Mouse (Mus musculus): Measurements from ENCODE around the gene Pappa. TPM values are rescaled to one million over a fixed set of nuclear protein-coding genes. Genes with fewer than 3 reads are reported as not detected.

The Pappa gene
- total RNA-seq, 4 experiments from 2014 or later = 0.30 to 0.56 (median 0.37) TPM

DNA sequence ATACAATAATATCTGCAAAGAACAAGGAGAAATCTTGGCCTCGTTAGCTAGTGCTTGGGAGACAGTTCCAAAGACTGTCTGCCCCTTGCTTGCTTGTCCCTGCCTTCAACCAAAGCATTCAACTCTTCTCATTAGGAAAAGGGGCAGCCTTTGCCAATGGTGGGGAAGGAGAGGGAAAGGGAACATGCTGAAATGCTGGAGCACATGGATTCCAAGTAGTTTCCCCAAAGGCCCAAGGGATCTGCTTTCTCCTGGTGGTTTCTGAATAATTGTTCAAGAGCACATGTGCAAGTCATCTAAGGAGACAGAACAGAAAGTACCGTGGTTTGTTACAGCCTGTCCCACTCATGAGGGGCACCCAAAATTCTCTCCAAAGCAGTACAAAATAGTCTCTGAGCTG, 146.0 kb downstream of the Pappa start:
- no peak for DNase-seq (ENCODE audit: low spot score in 2 of 2)

DNA sequence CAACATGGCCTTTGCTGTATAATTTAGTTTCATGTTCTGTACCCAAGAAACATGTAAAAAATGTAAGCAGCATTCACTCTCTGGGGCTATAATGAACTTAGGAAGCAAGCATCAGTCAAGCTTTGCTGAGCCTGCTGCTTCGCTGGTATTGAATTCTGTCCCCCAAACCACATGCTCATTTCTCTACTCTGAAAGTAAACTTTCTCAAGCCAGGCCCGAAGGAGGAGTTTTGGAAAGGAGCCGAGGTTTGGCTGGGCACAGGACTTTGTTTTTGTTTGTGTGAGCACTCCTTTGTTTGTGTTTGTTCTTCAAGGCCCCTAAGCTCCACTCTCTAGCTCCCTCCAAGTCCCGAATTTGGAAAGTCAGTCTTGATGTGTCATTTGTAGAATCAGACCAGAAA, 148.3 kb downstream of the Pappa start:
- DNase-seq (ENCODE audit: low spot score in 2 of 2) = no peak

DNA sequence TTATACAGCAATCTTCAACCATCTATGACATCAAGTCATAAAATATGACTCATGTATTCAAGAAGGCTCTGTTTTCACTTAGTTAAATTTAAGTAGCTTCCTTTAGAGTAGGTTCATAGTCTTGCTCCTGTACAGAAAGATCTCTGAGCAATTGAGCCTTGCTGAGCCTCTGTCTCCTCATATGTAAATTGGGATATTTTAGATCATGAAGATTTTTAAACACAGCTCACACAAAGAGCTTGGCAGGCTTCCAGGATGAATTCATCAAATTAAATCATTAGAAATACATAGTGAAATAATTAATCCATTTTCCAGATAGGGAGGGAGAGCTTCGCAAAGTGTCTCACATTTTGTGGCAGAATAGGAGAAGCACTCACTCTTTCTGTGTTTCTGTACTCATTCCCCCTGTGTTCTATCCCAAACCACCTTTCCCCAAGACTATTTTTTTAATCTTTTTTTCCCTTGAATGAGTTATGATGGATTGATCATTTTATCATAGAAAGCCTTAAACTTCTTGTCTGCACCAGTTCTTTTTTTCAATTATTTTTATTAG, 149.4 kb downstream of the Pappa start:
- no peak for DNase-seq (ENCODE audit: low spot score in 2 of 2)

DNA sequence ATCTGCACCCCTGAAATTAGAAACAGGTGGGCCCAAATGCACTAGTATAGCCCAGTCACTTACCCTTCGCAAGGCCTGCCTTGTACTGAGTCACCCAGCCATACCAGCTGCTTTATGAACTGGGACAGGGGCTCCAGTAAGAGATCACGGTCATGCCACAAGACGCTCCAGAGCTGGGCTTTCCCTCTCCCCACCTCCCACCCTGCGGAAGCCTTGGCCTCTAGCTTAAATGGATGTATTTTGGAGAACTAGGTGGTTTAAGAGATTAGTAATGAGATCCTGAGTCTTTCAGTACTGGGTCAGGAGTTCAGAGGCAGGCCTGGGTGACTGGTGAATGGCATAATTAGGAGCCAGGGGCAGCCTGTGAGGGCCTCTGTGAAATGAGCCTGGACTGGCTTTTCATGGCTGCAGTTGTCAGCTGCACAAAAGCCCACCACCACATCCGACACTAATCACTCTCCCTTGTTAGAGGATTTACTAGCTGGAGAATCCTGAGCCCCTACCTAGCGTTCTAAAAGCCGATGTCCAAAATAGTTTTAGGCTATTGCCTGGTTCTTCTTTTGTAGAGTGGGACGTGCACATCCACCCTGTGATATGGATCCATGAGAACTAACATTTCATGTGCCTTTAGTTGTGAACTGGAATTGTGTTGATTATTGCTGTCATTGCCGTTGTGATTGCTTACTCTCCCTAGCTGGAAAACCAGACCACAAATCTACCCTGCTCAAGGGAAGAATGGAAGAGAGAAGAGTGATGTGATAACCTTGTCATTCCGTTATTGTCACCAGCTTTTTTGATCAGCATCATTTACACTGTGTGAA, 154.7 kb downstream of the Pappa start:
- DNase-seq (ENCODE audit: low spot score in 2 of 2) = no peak

DNA sequence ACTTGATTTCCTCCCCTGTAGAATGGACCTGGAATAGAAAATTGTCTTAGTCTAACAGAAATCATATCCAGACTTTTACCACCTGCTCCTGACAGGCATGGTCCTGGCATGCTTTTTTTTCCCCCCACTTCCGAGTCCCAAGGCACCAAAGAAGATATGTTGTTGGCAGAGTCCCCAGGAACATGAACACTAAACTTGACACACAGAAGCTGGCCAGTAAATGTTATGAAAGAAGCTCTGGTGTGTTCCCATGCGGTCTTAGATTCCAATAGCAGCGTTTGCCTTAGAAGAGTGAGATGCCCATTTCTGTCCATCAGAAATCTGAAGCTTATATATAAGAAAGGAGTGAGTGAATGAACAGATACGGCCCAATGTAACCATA, 155.3 kb downstream of the Pappa start:
- DNase-seq (ENCODE audit: low spot score in 2 of 2) = no peak

DNA sequence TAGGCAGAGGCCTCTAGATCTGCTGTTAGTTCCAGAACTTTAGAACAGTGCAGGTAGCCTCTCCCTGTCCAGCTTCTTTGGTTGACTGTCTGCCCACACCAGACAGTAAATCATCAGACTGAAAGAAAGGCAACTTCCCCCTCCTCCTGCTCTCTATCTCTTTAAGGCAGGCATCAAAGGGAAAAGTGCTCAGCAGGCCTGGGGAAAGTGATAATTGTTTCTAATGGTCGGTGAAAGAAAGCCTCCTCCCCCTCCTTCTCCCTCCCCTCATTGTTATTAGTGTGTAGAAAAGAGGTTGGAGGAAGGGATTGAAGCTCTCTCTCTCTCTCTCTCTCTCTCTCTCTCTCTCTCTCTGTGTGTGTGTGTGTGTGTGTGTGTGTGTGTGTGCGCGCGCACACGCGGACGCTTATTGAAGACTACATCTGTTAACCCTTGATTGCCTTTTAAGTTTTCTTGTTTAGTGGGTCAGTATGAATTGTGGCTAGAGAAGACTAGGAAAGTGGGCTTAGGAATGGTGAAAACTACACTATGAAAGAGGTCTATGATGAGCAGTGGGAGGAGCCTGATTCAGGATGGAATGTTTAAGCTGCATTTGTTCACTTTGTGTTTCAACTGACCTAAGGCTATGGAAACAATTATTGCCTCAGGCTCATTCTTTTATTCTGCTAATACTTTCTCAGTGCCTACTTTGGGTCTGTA, 156.2 kb downstream of the Pappa start:
- no peak for DNase-seq (ENCODE audit: low spot score in 2 of 2)

DNA sequence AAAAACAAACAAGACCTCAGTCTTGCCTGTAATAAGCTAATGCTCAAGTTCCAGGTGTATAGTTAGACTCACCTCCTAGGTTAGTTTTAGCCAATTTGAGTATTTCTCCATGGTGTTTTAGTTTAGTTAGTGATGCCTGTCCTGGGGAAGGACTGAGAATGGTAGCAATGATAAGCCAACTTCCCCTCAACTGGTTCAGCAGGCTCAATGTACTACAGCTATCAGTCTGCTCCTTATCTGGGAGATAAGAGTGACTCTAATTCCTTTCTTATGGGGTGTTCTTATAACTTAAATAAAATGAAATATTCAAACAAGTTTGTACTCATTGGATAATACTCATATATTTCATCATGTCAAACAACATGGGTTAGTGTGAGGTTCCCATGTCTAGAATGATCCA, 156.9 kb downstream of the Pappa start:
- no peak for DNase-seq (ENCODE audit: low spot score in 2 of 2)

DNA sequence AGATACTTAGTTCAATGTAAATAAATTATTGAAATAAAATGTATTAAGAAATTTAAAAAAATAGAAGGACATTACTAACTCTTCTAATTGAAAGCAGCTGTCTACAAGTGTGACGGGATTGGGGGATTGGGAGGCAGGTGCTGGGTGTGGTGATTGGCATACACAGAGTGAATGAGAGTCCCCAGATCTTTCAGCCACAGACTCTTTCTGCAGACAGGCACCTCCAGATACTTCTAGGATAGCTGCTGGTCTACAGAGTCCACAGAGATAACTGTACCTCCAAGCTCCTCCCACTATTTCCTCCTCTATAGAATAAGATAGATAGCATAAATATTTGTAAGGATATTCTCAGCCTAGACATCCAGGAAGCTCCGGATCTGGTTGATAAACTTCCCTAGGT, 159.6 kb downstream of the Pappa start:
- no peak for DNase-seq (ENCODE audit: low spot score in 2 of 2)

DNA sequence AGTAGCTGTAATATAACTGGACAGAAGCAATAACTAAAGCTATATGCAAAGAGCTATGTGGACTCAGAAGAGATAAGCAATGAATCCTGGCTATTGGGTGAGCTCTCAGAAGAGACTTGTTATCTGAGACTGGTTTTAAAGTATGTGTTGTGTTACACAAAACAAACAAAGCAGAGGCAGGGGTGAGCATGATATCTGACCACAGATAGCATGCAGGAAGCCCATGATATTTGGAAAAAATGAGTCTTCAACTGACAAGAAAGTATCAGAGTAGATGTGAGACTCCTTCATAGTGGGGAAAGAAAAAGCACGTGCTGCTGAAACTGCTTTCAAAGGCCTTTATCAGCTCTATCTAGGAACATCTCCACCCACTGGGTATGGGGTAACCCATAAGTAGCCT, 161.2 kb downstream of the Pappa start:
- no peak for DNase-seq (ENCODE audit: low spot score in 2 of 2)

DNA sequence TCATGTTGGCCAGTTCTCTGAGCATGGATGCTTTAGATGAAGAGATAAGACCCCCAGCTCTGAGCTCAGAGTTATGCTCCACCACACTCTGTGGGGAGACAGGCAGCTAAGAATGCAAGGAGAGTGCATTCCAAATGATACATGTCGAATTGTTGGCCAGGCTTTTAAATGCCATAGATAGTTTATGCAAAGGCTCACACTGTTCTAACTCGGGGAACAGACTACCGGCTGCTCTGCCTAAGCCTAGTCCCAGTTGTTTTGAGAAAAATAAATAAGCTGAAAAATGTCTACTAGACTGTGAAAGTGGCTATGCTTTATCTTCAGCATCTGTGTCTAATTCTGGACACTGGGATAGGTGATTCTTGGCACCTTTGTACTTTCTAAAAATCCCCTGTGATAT, 165.3 kb downstream of the Pappa start:
- no peak for DNase-seq (ENCODE audit: low spot score in 2 of 2)

DNA sequence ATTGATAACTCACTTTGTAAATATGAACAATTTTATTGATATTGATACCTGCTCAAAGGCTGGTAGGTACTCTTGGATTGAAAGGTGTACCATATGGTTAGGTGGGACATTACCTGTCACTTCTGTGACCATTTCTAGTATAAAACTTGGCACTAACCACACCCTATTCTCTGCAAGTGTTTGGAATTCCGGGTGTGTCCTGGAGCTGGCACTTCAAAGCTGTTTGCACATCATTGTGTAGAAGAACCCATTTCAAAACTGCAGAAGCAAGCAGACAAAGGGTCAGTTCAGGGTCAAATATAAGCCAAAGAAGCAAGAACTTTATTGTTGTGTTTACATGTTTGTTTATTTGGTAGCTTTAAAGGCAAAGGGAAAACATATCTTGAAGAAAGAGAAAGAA, 171.8 kb downstream of the Pappa start:
- no peak for DNase-seq (ENCODE audit: low spot score in 2 of 2)

DNA sequence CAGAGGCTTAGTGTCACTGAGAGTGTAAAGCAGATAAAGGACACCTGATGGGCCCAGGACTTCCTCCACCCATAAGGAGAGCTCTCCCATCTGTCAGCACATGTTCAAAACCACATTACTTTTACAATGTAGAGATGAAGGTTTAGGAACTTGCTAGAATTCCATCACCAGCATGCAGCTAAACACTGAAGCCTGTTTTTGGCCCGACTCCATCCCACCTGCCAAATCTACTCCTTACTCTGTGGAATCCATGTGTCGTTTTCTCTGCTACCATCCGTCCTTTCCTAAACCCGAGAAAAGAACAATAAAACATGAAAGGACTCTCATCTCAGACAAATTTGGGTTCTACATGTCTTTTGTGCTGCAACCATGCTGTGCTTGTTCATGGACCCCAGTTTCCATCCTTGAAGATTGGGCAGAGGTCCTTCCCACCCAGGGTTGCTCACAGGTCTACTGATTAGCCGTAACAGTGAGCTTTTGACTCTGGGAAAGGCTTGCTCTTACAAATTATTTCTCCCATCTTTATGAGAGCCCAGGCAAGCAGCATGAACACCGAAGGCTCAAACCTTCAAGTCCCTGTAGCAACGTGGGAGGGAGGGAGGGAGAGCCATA, 172.5 kb downstream of the Pappa start:
- DNase-seq (ENCODE audit: low spot score in 2 of 2) = no peak

DNA sequence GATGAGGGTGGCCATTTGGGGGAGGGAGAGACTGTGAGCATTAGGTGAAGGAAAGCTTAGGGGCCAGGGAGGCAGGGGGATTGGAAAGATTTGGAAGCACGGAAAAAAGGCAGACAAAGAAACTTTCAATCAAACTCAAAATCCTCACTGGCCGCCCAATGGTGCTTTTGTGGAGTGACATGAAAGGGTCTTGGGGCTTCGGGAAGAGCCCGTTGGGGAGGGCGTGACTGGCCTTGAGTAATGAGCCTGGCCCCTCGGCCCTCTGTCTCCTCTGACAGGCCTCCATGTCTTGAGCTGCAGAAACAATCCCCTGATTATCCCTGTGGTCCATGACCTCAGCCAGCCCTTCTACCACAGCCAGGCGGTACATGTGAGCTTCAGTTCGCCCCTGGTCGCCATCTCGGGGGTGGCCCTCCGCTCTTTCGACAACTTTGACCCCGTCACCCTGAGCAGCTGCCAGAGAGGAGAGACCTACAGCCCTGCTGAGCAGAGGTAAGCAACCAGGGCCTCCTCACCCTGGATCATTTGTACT, 173.1 kb downstream of the Pappa start:
- DNase-seq (ENCODE audit: low spot score in 2 of 2) = no peak

DNA sequence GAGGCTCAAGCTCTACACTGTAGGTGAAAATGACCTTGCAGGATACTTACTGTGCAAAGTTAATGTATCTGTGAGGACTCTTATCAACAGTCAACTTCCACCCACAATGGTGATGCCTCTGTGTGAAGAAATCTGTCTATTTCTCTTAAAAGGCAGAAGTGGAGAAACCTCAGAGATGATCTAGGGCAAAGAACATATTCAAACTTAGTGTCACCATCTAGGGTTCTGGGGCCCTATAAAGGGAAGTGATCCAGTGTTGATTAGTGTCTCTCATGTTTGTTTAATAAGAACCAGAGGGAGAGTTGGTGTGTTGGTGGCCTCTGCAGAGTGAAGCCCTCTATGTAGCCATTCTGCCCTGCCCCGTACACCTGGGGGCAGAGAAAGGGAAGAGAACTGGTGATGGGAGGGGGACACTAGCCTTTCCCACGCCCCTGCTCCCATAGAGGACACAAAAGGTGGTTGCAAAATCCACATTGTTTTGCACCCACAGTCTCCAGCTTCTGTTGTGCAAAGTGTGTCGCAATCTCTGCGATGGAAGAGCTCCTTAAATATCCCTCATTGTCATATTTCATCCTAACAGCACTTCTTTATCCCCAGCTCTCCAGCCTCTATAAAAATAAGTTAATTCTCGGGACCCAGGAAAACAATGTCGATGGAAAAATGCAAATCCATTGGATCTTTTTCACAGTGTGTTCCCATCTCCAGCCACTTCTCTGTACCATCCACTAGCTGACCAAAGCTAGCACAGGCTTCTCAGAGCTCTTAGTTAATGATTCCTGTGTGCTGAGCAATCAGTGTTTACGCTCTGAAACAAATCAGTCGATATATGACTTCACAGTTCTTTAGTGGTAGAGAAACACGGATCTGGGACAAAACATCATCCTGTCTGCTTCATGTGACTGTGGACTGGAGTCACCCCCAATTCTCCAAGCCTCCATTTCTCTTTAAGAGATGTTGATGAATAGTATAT, 174.5 kb downstream of the Pappa start:
- DNase-seq (ENCODE audit: low spot score in 2 of 2) = no peak

DNA sequence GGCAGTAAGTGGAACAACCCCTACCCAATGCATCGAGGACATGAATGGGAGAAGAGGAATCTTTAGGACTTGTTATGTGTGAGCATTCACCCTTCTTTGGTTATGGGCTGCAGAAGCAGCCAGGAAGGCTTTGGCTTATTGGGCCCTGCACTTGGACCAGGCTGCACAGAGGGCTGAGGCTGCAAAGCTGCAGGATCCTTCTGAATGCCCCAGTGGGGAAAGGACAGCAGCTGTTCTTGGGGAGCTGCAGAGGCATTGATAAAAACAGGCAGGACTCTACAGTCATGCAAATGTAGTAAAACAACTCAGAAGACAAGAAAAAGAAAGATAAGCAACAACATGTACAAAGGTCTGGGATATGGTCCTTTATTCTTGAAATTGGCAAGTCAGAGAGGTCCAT, 175.4 kb downstream of the Pappa start:
- no peak for DNase-seq (ENCODE audit: low spot score in 2 of 2)

DNA sequence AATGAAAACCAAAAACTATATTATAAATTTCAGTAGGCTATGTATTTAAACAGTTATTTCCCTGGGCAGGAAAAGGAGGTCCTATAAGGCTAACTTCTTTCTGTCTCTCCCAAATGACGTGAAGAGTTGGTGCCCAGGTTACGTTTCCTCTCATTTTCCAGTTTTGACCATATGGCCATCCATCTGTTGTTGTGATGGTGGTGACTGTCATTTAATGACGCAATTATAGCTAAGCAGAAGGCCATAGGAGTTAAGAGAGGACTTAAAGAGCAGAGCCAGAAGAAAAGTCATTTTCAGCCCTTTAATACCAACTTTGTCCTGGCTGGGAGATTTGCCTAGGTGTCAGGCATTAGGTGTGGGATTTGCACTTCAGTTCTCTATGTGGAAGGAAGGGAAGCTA, 176.5 kb downstream of the Pappa start:
- DNase-seq (ENCODE audit: low spot score in 2 of 2) = no peak

DNA sequence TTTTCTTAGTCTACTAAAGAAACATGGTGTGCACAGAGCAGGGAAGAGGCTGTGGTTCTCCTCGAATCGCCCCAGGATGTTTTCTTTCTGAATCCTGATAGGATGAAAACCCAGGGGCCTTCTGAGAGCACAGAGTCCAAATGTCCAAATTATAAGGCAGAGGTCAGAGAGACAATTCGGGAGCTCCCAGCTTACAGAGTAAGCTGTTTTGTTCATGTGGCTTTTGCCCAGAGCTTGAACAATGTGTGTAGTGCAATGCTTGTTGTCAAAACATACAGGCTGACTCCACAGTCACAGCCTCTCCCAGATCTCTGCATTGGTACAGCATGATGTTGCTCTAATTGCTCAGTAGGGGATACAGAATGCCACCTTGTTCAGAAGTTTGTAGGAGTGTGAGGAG, 178.7 kb downstream of the Pappa start:
- DNase-seq (ENCODE audit: low spot score in 2 of 2) = no peak

DNA sequence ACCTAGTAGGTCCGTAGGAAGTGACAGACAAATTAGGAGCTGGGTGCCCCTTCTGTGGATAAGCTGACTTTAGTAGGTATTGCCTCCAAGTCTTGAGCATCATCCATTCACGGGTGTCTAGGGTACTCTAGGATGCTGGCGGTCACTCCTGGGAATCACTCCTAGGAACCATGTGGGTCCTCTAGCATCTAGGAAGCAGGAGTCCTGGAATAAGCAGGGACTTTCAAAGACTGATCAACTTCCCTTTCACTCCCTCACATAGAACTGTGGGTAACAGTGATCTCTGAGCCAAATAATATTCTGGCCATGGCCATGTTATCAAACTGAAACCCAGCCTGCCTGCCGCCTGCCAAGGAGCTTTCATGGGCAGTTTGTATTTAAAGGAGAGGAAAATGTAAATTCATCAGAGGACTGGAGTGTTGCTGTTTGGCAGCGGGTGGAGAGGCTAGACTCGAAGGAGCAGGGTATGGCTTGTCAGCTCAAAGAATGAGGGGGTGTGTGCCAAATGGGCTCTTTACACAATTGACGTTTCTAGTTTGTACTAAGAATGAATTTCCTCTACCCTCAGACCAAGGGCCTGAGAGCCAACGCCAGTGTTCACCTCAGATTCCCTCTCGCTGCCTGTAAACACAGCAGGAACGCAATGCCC, 194.0 kb downstream of the Pappa start:
- DNase-seq (ENCODE audit: low spot score in 2 of 2) = no peak

DNA sequence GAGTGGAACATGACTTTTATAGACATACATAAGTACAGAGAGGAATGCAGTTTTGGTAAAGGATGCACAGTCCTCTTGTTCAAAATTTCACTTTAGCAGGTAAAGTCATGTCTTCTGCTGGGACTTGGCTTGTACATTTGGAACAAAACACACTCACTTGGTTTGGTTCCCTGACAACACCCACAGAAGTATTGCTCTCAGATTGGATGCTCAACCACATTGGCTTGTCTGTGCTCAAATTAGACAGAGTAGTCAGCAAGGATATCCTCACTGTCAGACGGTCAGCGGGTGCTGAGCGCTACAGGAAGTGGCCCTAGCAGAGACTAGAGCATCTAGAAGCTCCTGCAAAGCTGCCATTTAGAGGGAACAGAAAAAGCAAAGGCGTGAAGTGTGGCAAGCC, 197.4 kb downstream of the Pappa start:
- DNase-seq (ENCODE audit: low spot score in 2 of 2) = peak in 1 of 2 experiments; percentile 35

DNA sequence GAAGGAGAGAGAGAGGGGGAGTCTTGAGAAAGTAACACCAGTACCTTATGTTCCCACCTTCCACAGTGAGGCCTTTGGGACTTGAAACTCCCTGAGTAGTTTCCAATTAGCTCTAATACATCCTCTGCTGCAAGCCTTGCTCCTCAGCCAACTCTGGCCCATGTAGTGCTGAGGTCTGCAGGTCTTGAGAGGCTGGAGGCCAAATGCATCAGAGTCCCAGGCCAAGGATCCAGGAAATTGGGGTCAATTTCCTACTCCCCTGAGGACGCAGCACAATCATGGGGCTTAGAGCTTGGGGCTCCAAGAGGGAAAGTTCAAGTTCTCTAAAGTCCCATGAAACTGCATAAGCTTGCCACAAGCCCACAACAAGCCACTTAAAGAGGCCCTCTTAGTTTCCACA, 198.0 kb downstream of the Pappa start:
- DNase-seq (ENCODE audit: low spot score in 2 of 2) = no peak
